Mouse (Mus musculus) liver, embryonic 13.5 days (tissue): ENCODE results near the gene Aggf1. TPM values are rescaled to one million over a fixed set of nuclear protein-coding genes. Genes with fewer than 3 reads are reported as not detected.
A peak's percentile ranks its signal among the peaks of the same experiment; 100 is the strongest.

Experiments
- ATAC-seq: fragments of 200-750 bp; cut with Nextera tagmentation; 2 replicates; pipeline ENCODE4 v1.8.0; 2017; ENCODE audit warnings: low read depth, mild to moderate bottlenecking, moderate number of reproducible peaks, moderate library complexity
- DNase-seq: peaks from one replicate; pipeline ENCODE4 v3.0.0; 2022
- H3K27ac ChIP-seq: fragments of 300-500 bp; sonication (generic); 2 replicates; pipeline ENCODE4 v1.5.1; 2015; ENCODE audit warnings: moderate library complexity, mild to moderate bottlenecking, inconsistent platforms
- H3K27me3 ChIP-seq: fragments of 300-500 bp; sonication (generic); 2 replicates; pipeline ENCODE4 v1.6.1; 2015; ENCODE audit warnings: mild to moderate bottlenecking, inconsistent platforms
- H3K36me3 ChIP-seq: fragments of 300-500 bp; sonication (generic); 2 replicates; pipeline ENCODE4 v1.6.1; 2015; ENCODE audit warnings: mild to moderate bottlenecking, inconsistent platforms
- H3K4me1 ChIP-seq: fragments of 300-500 bp; sonication (generic); replicated peaks from 2 replicates; pipeline ENCODE4 v1.6.1; 2015; ENCODE audit warnings: inconsistent platforms
- H3K4me2 ChIP-seq: fragments of 300-500 bp; sonication (generic); 2 replicates; pipeline ENCODE4 v1.6.1; 2015; ENCODE audit warnings: inconsistent platforms, mild to moderate bottlenecking, moderate library complexity
- H3K4me3 ChIP-seq: fragments of 300-500 bp; sonication (generic); replicated peaks from 2 replicates; pipeline ENCODE4 v1.5.1; 2015; ENCODE audit warnings: mild to moderate bottlenecking, inconsistent platforms
- H3K9ac ChIP-seq: fragments of 300-500 bp; sonication (generic); 2 replicates; pipeline ENCODE4 v1.6.1; 2015; ENCODE audit warnings: mild to moderate bottlenecking, inconsistent platforms
- H3K9me3 ChIP-seq: fragments of 300-500 bp; sonication (generic); replicated peaks from 2 replicates; pipeline ENCODE4 v1.6.1; 2016; ENCODE audit warnings: inconsistent platforms
- WGBS: fragments of 180-500 bp; shearing (Covaris S2); methylation state at CpG from one replicate; pipeline ENCODE4 v1.1.7; 2015; ENCODE audit not compliant: insufficient replicate concordance; 5-methylcytosine and 5-hydroxymethylcytosine counted together
- polyA plus RNA-seq: library from polyadenylated mRNA; unstranded; fragments of >200 nt; fragmentation: Nextera tagmentation; extraction: Ambion mirVana; gene quantifications from 2 replicates; pipeline ENCODE4 v1.2.1, GENCODE M21; 2015

The Aggf1 gene
- polyA plus RNA-seq, 1 experiment from 2014 or later = 19.8 TPM

DNA sequence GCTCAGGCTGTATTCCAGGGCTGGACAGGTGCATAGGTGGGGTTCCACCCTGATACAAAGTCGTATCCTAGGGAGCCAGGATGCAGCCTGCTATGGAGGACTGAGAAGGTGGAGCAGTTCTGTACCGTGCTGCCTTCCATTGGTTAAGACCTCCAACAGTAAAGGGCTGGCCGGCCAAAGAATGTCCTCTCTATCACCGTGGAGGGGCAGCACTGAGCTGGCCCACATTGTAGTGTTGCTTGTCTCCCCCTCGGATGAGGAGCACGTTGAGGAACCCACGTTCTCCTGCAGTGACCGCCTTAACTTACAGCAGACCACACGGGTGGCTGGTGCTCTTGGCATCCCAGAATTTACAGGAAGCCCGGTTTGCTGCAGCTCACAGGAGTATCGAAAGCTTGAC, 44.6 kb downstream of the Aggf1 start:
- peaks cover 7% of the 10 kb centered on the region; the same call in 1 of the 2 replicates for H3K27me3 ChIP-seq
- DNase-seq (no peak), ATAC-seq (no peak)
- H3K4me2 ChIP-seq = no peak overlapping the region
- H3K9me3 ChIP-seq = no peaks in the 10 kb centered on the region
- H3K4me1 ChIP-seq = peaks cover 24% of the 10 kb centered on the region
- no peaks in the 10 kb centered on the region for H3K36me3 ChIP-seq
- H3K4me3 ChIP-seq = no peak overlapping the region
- 51% methylated on average over 11 of the region's 11 CpGs for WGBS
- H3K27ac ChIP-seq = no peak overlapping the region
- H3K9ac ChIP-seq = no peak overlapping the region

DNA sequence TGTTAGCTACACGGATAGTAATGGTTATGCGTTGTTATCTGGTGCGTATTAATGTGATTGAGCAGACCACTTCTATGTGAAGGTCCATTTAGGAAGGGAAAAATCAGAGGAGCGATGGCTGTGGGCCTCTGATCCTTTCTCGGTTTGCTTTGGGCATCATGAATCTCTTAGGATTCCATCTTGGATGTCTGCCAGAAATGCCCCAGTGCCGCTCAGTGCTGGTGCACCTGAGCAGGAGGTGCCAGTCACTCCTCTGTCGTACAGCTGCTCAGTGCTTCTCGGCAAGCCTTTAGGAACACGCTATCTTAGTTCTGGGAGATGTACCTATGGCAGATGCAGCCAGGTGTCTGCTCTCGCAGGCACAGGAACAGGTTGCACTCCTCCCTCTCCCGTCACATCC, 46.4 kb downstream of the Aggf1 start:
- Histone ChIP-seq H3K36me3 (no peaks in the 10 kb centered on the region), H3K9ac (no peak overlapping the region), H3K4me3 (no peak overlapping the region), H3K4me1 (peaks cover 27% of the 10 kb centered on the region), H3K27me3 (peaks cover 19% of the 10 kb centered on the region), H3K4me2 (no peak overlapping the region), H3K27ac (no peak overlapping the region), H3K9me3 (no peaks in the 10 kb centered on the region)
- DNase-seq = no peak
- 82% methylated on average over 11 of the region's 11 CpGs for WGBS
- no peak for ATAC-seq

DNA sequence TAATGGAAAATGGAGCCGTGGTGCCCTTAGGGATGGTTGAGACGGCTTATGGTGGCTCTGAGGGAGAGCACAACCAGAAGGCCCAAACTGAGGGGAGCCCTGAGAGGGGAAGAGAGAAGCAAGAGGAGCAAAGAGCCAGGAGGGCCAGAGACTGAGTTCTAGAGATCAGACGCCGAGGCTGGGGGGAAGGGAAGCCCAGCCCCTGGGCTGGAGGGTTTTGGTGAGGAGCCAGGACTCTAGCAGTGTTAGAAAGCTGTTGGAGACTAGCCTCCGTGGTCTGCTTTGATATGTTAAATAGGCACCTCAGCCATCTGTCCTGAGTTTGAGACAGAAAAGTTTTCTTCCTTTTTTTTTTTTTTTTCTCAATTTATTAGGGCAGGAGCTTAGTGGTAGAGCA, 47.8 kb downstream of the Aggf1 start:
- Histone ChIP-seq H3K27ac (no peak overlapping the region; the same call in 1 of the 2 replicates), H3K27me3 (peaks cover 19% of the 10 kb centered on the region), H3K4me3 (peak overlapping the region; percentile 67), H3K36me3 (no peaks in the 10 kb centered on the region), H3K4me2 (peak overlapping the region; percentile 78), H3K9me3 (no peaks in the 10 kb centered on the region), H3K9ac (peak overlapping the region; percentile 52), H3K4me1 (peaks cover 27% of the 10 kb centered on the region)
- WGBS = 21% methylated on average over 5 of the region's 5 CpGs
- ATAC-seq (no peak), DNase-seq (no peak)

DNA sequence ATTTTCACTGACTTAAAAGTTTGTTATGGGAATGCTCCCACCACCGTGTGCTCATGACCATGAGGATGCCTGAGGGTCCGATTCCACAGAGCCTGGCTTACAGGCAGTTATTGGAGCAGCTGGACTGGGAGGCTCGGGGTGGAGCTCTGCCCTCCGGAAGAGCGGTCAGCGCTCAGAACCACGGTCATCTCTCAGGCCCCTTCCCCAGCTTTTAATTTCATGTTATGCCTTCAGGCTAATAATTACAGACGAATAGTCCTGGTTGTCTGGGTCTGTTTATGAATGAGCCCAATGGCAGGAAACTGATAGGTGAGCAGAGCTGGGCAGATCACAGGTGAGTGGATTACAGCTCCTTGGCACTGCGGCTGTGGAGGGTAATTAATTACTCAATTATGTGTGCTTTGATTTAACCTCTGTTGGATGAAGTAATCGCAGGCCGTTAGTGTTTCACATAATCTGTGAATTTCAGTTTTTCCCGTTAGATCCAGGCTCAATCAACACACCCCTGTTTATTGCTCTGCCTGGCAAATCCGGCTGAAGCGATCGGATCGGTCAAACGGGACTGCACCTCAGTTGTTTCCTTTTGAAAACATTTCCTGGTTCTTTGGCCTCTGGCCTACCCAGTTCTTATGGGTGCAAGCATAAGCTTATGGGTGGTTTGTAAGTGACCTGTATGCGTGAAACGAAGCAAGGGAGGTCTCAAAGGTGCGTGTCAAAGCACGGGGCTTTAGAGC, 48.4 kb downstream of the Aggf1 start:
- H3K9ac ChIP-seq = peak overlapping the region; percentile 52
- peak overlapping the region; percentile 78 for H3K4me2 ChIP-seq
- no peak for DNase-seq
- peak overlapping the region; percentile 67 for H3K4me3 ChIP-seq
- H3K4me1 ChIP-seq = peaks cover 26% of the 10 kb centered on the region
- WGBS = 32% methylated on average over 21 of the region's 21 CpGs
- no peaks in the 10 kb centered on the region for H3K9me3 ChIP-seq
- no peak for ATAC-seq
- no peak overlapping the region; the same call in 1 of the 2 replicates for H3K27ac ChIP-seq
- H3K27me3 ChIP-seq = peaks cover 19% of the 10 kb centered on the region
- H3K36me3 ChIP-seq = no peaks in the 10 kb centered on the region

DNA sequence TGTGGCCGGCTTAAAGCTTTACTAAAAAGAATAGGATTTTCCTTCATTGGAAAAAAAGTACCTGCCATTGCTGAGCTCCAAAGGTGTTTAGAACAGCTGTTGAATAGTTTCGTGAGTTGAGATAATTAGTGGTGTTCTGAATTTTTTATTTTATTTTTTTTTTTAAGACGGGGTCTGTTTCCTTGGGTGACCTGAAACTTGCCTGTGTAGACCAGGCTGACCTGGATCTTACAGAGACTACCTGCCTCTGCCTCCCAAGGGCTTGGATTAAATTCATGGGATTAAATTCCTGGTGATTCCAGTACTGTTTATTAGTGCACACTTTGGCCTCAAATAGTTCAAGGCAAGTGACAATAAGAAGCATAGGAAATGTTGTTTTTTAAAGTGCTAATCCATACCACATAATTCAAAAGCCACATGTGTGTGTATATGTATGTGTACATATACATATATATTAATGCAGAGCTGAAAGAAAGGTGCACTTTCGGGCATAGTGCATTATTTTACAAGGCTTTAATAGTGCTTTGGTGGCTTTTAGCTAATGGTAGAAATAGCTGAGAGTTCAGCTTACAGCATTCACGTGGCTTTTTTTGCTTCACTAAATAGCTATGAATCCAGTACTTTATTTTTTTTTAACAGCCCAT, 49.1 kb downstream of the Aggf1 start:
- 17% methylated on average over 5 of the region's 5 CpGs for WGBS
- no peak for ATAC-seq

DNA sequence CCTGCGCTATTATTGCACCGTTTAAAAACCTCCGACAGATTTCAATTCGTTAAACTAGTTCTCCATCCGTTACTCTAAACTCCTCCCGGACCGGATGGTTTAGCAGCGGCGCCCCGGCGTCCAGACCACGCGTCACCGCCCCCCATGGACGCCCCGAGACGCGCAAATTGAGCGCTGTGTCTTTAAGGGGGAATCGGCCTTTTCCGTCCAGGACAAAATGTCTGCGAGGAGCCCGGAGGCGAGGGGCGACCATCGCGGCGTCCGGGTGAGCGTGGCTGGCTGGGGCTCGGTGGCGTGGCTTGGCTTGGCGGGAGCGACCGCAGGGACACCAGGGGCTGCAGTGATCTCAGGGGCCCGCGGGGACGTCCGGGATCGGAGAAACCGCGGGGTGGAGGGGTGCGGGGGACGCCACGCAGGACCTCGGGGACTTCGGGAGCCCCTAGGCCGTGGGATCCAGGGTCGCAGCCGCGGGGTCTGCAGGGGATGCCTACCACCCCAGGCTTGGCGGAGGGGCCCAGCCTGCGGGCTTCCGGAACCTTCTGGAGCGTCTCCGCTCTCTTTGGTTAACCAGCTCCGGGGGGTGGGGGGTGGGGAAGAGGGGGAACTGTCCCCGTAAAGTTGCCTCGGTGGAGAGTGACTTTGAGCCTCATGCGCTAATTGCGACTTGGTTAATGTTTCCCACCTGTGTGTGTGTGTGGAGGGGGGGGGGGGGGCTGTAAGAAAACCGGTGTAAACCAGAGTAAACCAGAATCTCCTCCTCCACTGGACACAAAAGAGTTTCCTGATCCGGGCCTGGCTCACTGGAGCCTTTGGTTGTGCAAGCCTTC, 49.9 kb downstream of the Aggf1 start:
- Histone ChIP-seq H3K36me3 (no peaks in the 10 kb centered on the region), H3K4me2 (peak overlapping the region; percentile 78), H3K4me1 (peaks cover 17% of the 10 kb centered on the region), H3K9ac (peak overlapping the region; percentile 78), H3K9me3 (no peaks in the 10 kb centered on the region), H3K27ac (peak overlapping the region; percentile 87), H3K4me3 (peak overlapping the region; percentile 67), H3K27me3 (peaks cover 19% of the 10 kb centered on the region)
- DNase-seq (peak; percentile 25), ATAC-seq (peak; percentile 58)
- under 1% methylated on average over 61 of the region's 63 CpGs for WGBS

More for the DNA sequence above, 49.1 kb downstream of the Aggf1 start:
- no peaks in the 10 kb centered on the region for H3K9me3 ChIP-seq
- H3K27me3 ChIP-seq = peaks cover 19% of the 10 kb centered on the region
- no peak for DNase-seq
- peak overlapping the region; percentile 78 for H3K4me2 ChIP-seq
- H3K4me3 ChIP-seq = peak overlapping the region; percentile 67
- H3K27ac ChIP-seq = peak overlapping the region; percentile 87
- H3K4me1 ChIP-seq = peaks cover 20% of the 10 kb centered on the region
- no peaks in the 10 kb centered on the region for H3K36me3 ChIP-seq
- peak overlapping the region; percentile 52; the same call in 1 of the 2 replicates for H3K9ac ChIP-seq

DNA sequence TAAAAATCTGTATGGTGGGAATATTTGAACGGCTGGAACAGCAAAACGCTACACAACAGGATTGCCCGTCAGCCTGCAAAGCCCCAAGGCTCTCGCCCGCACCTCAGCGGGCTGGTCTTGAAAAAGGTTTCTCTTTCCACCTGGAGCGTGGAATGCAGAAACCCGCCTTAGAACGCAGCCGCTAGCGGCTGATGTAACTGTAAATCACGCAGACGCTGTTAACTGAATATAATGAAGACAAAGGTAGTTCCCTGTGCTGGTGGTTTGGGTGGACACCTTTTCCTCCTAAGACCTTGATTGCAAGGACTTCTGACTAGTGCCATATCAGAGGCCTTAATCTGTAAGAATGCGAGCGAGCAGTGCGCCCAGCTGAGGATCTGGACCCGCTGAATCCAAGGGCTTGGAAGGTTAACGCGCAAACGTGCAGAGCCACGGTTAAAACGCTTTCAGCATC, 50.5 kb downstream of the Aggf1 start:
- DNase-seq (no peak), ATAC-seq (peak; percentile 41)
- H3K4me1 ChIP-seq = peaks cover 16% of the 10 kb centered on the region
- WGBS = under 1% methylated on average over 22 of the region's 22 CpGs
- H3K27me3 ChIP-seq = peaks cover 19% of the 10 kb centered on the region
- H3K4me3 ChIP-seq = peak overlapping the region; percentile 67
- H3K9me3 ChIP-seq = no peaks in the 10 kb centered on the region
- H3K36me3 ChIP-seq = no peaks in the 10 kb centered on the region
- H3K4me2 ChIP-seq = peak overlapping the region; percentile 78
- H3K27ac ChIP-seq = peak overlapping the region; percentile 87
- H3K9ac ChIP-seq = peak overlapping the region; percentile 78

DNA sequence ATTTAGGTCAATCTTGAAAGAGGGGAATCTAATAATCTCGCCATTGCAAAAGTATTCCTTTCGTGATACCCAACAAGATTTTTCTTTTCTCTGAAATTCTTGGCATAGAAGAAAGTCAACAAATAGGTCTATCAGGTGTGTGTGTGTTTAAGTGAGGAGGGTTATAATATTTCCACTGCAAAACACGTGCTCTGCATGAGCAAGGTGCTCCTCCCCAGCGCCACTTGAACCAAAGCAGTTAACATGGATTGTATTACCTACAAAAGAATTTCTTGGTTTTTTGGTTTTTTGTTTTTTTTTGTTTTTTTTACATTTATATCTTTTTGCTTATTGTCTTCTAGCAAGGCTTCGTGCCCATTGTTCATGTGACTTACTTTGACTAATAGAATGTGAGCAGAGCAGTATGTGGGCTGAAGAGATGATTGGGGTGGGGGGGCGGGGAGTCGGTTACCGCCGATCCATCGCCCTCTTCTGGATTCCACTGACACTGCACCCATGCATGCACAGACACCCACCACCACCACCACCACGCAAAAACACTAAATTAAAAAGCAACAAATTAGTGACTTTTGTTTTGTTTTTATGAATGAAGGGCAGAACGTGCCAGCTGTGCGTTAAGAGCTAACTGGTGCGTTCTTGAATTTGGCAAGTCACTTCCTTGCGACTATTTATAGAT, 51.1 kb downstream of the Aggf1 start:
- WGBS = 20% methylated on average over 15 of the region's 15 CpGs
- ATAC-seq (no peak), DNase-seq (no peak)
- peak overlapping the region; percentile 87; the same call in 1 of the 2 replicates for H3K27ac ChIP-seq
- peak overlapping the region; percentile 78 for H3K9ac ChIP-seq
- no peaks in the 10 kb centered on the region for H3K36me3 ChIP-seq
- no peaks in the 10 kb centered on the region for H3K9me3 ChIP-seq
- H3K4me3 ChIP-seq = peak overlapping the region; percentile 67
- H3K4me2 ChIP-seq = peak overlapping the region; percentile 78
- peaks cover 16% of the 10 kb centered on the region for H3K4me1 ChIP-seq
- peaks cover 19% of the 10 kb centered on the region for H3K27me3 ChIP-seq

DNA sequence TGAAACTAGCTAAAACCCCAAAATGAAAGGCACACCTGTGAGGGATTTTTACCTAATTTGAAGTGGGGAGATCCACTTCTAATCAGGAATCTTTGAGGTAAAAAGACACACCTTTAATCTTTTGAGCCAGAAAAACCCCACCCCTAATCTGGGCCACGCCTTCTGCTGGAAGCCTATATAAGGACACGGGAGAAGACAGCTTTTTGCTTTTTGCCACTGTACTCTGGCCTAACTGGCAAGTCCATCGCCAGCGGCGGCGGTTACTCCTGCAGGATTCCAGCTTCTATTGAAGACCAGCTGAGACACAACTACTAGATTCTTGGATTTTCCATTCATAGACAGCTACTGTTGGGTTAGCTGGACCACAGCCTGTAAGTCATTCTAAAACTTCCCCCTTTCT, 51.8 kb downstream of the Aggf1 start, which contains the start of gene Zbed3:
TSS of gene Zbed3 (plus strand) at position 213 of the 400 bp plus-strand sequence.
- Histone ChIP-seq H3K9ac (peak within 1 kb of the TSS; percentile 78), H3K36me3 (no peaks in the 10 kb centered on the region), H3K4me2 (peak within 1 kb of the TSS; percentile 78), H3K9me3 (no peaks in the 10 kb centered on the region), H3K4me3 (peak within 1 kb of the TSS; percentile 67), H3K27ac (peak within 1 kb of the TSS; percentile 87; the same call in 1 of the 2 replicates), H3K27me3 (peaks cover 19% of the 10 kb centered on the region), H3K4me1 (peaks cover 16% of the 10 kb centered on the region)
- ATAC-seq = no peak
- 73% methylated on average over 6 of the region's 6 CpGs for WGBS
- no peak for DNase-seq

DNA sequence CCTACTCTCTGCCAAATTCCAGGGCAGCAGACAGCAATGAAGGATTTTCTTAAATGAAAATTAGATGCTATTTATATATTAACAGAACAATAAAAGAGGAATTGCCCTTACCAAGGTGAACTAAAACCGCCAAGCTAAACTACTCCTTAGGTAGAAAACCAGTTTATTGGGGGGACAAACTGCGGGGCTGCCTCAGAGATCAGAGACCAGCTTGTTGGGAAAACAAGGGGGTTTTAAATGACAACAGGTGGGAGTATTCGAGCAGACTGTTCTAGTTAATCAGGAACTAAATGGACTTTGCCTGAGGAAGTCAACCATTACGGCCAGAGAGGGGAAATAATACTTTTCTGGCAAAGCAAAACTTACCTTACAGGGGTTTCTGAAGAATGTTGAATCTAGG, 54.7 kb downstream of the Aggf1 start:
- ATAC-seq (no peak), DNase-seq (no peak)
- Histone ChIP-seq H3K9ac (no peak overlapping the region), H3K9me3 (no peaks in the 10 kb centered on the region), H3K4me3 (no peak overlapping the region), H3K36me3 (no peaks in the 10 kb centered on the region), H3K27ac (no peak overlapping the region), H3K4me2 (no peak overlapping the region), H3K27me3 (peaks cover 12% of the 10 kb centered on the region), H3K4me1 (0 out of 2 replicates have a peak, but pooled peaks cover 3% of the 10 kb centered on the region)
- WGBS = 46% methylated on average over 4 of the region's 4 CpGs
